Mouse (Mus musculus) left cerebral cortex, postnatal 10 days (tissue): Measurements from ENCODE around the gene Arhgap5. TPM values are rescaled to one million over a fixed set of nuclear protein-coding genes. Genes with fewer than 3 reads are reported as not detected.

Source experiments
- DNase-seq, 2 experiments: peaks; one replicate each; pipeline ENCODE4 v3.0.0; 2021 to 2022; ENCODE audit warnings: low spot score in 2 of 2, mixed read lengths in 1 of 2; ENCODE audit errors: extremely low spot score in 1 of 2
- intact Hi-C: fragments of 180-260 bp; cut with DNase I; formaldehyde crosslinking; loops from one replicate; pipeline ENCODE4 v1.15.1; 2025
- total RNA-seq, 2 experiments: library from RNA; stranded (reverse); gene quantifications; 2 replicates each; pipeline ENCODE4 v1.2.3; 2021

Arhgap5 gene
- total RNA-seq, 2 experiments from 2014 or later = 105 to 107 TPM

DNA sequence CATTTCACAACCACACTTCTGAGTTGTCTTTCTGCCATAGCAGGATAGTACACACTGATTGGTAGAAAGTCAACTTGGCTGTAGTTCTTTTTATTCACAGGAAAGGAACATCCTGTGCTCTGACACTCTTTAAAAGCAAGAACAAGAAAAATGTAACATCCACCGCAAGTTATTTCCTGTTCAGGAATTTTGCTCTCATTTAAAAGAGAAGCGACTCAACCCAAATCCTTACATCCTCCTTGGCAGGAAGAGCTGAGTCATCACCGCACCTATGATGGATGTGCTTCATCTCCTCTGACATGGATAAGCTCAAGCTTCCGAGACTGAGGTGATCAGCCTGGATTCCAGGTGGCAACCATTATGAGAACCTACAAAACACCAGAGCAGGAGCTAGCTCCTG, 103.6 kb downstream of the Arhgap5 start:
- intact Hi-C loops = loop anchor here (10.0 kb wide), 1 partner anchor 573 kb away; no protein-coding TSS in a partner anchor

DNA sequence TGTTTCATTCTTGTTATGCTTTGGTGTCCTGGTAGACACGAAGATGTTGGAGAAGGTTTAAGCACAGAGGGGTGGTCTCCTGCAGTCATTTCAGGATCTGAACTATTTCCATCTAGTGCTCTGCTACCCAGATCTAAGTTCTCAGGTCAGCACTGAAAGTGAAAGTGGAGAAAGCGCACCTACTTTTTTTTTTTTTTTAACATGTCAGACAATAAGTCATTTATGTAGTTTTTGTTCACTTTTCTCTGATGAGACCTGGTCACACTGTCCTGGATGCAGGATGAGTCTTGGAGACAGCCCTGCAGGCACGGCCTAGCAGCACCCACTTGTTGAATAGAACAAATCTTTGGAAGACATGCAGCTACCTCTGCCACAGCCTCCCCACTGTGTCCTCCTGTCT, 111.9 kb downstream of the Arhgap5 start:
- intact Hi-C loops = no loop called here

More for the DNA sequence above, 103.6 kb downstream of the Arhgap5 start:
- no peak for DNase-seq

DNA sequence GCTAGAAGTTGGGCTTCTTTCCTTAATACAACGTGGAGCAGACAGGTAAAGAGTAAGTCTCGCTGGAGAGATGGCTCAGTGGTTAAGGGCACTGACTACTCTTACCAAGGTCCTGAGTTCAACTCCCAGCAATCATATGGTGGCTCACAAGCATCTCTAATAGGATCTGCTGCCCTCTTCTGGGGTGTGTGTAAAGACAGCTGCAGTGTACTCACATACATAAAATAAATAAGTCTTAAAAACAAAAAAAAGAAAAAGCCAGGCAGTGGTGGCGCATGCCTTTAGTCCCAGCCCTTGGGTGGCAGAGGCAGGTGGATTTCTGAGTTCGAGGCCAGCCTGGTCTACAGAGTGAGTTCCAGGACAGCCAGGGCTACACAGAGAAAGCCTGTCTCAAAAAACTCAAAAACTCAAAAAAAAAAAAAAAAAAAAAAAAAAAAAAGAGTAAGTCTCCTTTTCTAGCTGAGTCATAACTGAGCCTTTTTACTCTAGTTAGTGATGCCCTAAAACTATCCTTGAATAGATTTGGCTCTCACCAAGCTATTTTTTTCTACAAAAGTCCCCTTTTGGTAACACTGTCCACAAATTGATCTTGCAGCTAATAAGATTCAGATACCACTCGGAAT, 114.8 kb downstream of the Arhgap5 start:
- DNase-seq = no peak

More for the DNA sequence above, 111.9 kb downstream of the Arhgap5 start:
- no peak for DNase-seq

DNA sequence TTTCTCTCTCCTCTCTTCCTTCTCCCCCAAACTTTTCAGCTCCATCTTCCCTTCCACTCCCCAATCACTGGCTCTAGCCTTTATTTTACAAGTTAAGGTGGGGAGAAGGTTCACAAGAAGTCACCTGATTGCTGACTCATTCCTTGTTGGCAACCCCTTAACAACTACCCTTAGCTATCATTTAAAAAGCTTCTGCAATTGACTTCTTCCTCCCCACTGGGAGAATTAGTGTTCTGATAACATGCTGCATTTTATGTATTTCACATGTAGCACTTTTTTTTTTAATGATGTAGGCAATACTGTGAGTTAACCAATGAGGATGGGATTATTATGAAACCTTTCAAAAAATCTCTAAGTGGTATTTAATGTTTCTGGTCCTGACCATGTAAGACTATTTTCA, 115.9 kb downstream of the Arhgap5 start:
- no peak for DNase-seq
- intact Hi-C loops = no loop called here

More for the DNA sequence above, 114.8 kb downstream of the Arhgap5 start:
- intact Hi-C loops = no loop called here

Other genes with a start within 250 kb of the Arhgap5 start
- 100 to 1,000 TPM; 182 to 191 TPM for gene Akap6, start 195.4 kb downstream of the Arhgap5 start, total RNA-seq